Mouse (Mus musculus) forebrain, embryonic 14.5 days (tissue): Measurements from ENCODE around the gene Gprc5b. TPM values are rescaled to one million over a fixed set of nuclear protein-coding genes. Genes with fewer than 3 reads are reported as not detected.
A peak's percentile ranks its signal among the peaks of the same experiment; 100 is the strongest.

ENCODE experiments used
- ATAC-seq: fragments of 200-750 bp; cut with Nextera tagmentation; 2 replicates; pipeline ENCODE4 v1.8.0; 2017; ENCODE audit warnings: mild to moderate bottlenecking, moderate library complexity
- DNase-seq: peaks from one replicate; pipeline ENCODE4 v3.0.0-alpha.2; 2015; ENCODE audit warnings: low spot score
- H3K27ac ChIP-seq: fragments of 300-500 bp; sonication (generic); 2 replicates; pipeline ENCODE4 v1.5.1; 2014; ENCODE audit warnings: low read depth, mild to moderate bottlenecking, control low read depth, low read length, moderate library complexity
- H3K27me3 ChIP-seq: fragments of 300-500 bp; sonication (generic); replicated peaks from 2 replicates; pipeline ENCODE4 v1.6.1; 2014; ENCODE audit warnings: low read length, control low read depth, mixed read lengths; ENCODE audit not compliant: control insufficient read depth, insufficient read depth
- H3K36me3 ChIP-seq: fragments of 300-500 bp; sonication (generic); 2 replicates; pipeline ENCODE4 v1.6.1; 2014; ENCODE audit warnings: low read length, control low read depth; ENCODE audit not compliant: control insufficient read depth, insufficient read depth
- H3K4me1 ChIP-seq: fragments of 300-500 bp; sonication (generic); 2 replicates; pipeline ENCODE4 v1.6.1; 2014; ENCODE audit warnings: antibody characterized with exemption, low read length, control low read depth; ENCODE audit not compliant: control insufficient read depth, insufficient read depth
- H3K4me2 ChIP-seq: fragments of 300-500 bp; sonication (generic); 2 replicates; pipeline ENCODE4 v1.6.1; 2014; ENCODE audit warnings: mild to moderate bottlenecking, control low read depth, low read length
- H3K4me3 ChIP-seq: fragments of 300-500 bp; sonication (generic); 2 replicates; pipeline ENCODE4 v1.5.1; 2014; ENCODE audit warnings: low read depth, low read length, control low read depth
- H3K9ac ChIP-seq: fragments of 300-500 bp; sonication (generic); 2 replicates; pipeline ENCODE4 v1.6.1; 2014; ENCODE audit warnings: mild to moderate bottlenecking, low read length, control low read depth, moderate library complexity
- H3K9me3 ChIP-seq: fragments of 300-500 bp; sonication (generic); replicated peaks from 2 replicates; pipeline ENCODE4 v1.6.1; 2016; ENCODE audit warnings: low read length, control low read depth, mixed read lengths; ENCODE audit not compliant: control insufficient read depth
- WGBS: fragments of 180-500 bp; shearing (Covaris S2); extraction: QIAGEN DNeasy Blood & Tissue Kit; methylation state at CpG from one replicate; pipeline ENCODE4 v1.1.7; 2014; 5-methylcytosine and 5-hydroxymethylcytosine counted together
- polyA plus RNA-seq: library from polyadenylated mRNA; unstranded; fragments of >200 nt; fragmentation: Nextera tagmentation; extraction: Ambion mirVana; gene quantifications from 2 replicates; pipeline ENCODE4 v1.2.1, GENCODE M21; 2014

Gene Gprc5b
- polyA plus RNA-seq, 1 experiment from 2014 or later = 12.6 TPM

DNA sequence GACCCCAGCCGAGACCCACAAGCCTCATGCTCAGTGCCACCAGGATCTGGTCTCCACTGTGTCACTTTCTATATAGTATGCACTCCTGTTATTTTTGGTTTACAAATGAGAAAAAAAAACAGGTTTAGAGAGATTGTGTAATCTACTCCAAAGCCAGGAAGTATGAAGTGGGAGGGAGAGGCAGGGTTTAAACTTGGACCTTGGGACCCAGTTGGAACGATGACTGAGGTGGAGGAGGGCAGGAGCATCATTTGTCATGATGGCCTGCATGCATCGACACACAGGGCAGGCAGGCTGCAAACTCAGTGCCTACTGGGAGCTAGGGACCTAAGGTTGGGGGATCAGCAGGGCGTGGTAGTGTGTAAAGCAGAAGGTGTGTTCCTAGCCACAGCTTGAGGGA lies 12.4 kb downstream of the Gprc5b start:
- WGBS = 85% methylated on average over 4 of the region's 4 CpGs
- Histone ChIP-seq H3K36me3 (peaks cover 40% of the 10 kb centered on the region), H3K4me2 (no peak overlapping the region), H3K4me3 (no peak overlapping the region), H3K9ac (no peak overlapping the region), H3K9me3 (no peaks in the 10 kb centered on the region), H3K4me1 (peaks cover 7% of the 10 kb centered on the region; the same call in 1 of the 2 replicates), H3K27ac (no peak overlapping the region), H3K27me3 (no peaks in the 10 kb centered on the region)
- ATAC-seq = no peak
- no peak for DNase-seq

DNA sequence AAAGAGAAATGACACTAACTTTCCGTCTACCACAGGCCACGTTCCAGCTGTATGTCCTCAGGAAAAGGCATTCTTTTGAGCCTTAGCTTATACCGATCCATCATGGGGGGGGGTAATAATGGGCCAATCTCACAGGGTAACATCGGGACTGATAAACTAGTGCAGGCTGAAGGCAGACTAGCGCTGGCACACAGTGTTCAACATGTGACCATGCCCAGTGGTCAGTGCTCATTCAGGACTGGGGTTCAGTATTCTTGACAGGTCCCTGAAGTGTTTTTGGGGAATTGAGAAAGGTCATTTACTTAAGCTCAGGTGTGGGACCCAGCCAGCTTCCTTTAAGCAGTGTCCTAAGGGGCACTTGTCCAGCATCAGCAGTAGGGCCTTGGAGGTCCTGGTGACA lies 13.2 kb downstream of the Gprc5b start:
- DNase-seq = no peak

DNA sequence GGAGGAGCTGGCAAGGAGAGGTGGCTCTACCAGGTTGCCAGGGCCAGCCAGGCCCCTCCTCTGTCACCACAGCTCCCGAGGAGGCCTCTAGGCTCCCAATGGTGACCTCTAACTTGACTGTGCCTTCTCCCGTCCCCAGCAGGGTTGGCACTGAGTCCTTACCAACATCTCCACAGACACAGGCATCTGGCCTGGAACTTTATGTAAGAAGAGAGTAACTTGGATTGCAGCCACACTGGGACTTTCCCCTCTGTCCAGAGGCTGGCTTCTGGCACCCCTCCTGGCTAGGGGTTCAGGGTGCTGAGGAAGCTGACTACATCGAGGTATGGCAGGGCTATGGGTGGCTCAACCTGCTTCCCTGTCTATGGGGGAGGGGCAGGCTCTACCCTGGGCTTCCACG lies 13.7 kb downstream of the Gprc5b start:
- H3K27me3 ChIP-seq = no peaks in the 10 kb centered on the region
- 73% methylated on average over 4 of the region's 4 CpGs for WGBS

More for the DNA sequence above, 13.2 kb downstream of the Gprc5b start:
- H3K9me3 ChIP-seq = no peaks in the 10 kb centered on the region
- H3K36me3 ChIP-seq = peaks cover 43% of the 10 kb centered on the region
- no peak overlapping the region for H3K4me2 ChIP-seq
- H3K9ac ChIP-seq = no peak overlapping the region
- no peak overlapping the region for H3K27ac ChIP-seq
- H3K4me3 ChIP-seq = no peak overlapping the region
- no peaks in the 10 kb centered on the region for H3K27me3 ChIP-seq
- WGBS = 93% methylated on average over 5 of the region's 5 CpGs
- no peak for ATAC-seq
- peaks cover 11% of the 10 kb centered on the region; the same call in 1 of the 2 replicates for H3K4me1 ChIP-seq

DNA sequence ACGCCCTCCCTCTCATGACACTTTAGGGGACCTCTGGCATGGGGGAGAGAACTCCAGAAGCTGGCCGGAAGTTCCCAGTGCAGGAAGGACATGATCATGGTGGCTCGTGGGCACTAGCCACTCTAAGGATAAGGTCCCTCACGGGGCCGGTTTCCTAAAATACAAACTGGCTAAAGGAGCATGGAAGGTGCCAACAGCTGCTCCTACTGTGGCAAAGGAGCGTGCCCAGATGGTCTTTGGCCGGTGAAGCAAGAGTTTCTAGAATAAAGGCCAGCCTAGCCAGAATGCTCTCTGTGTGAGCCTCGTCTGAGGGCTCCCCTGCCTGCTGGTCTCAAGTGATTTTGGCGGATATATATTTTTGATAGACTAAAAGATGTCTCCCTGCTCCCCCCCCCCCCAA lies 15.3 kb downstream of the Gprc5b start:
- Histone ChIP-seq H3K4me1 (peaks cover 21% of the 10 kb centered on the region; the same call in 1 of the 2 replicates), H3K9me3 (no peaks in the 10 kb centered on the region), H3K36me3 (peaks cover 56% of the 10 kb centered on the region), H3K27me3 (no peaks in the 10 kb centered on the region), H3K27ac (no peak overlapping the region), H3K4me3 (no peak overlapping the region), H3K4me2 (no peak overlapping the region), H3K9ac (no peak overlapping the region)
- ATAC-seq = no peak
- no peak for DNase-seq
- 63% methylated on average over 9 of the region's 9 CpGs for WGBS

More for the DNA sequence above, 13.7 kb downstream of the Gprc5b start:
- Histone ChIP-seq H3K9ac (no peak overlapping the region), H3K4me2 (no peak overlapping the region), H3K36me3 (peaks cover 43% of the 10 kb centered on the region), H3K9me3 (no peaks in the 10 kb centered on the region), H3K4me3 (no peak overlapping the region), H3K27ac (no peak overlapping the region), H3K4me1 (peaks cover 16% of the 10 kb centered on the region; the same call in 1 of the 2 replicates)
- no peak for DNase-seq
- ATAC-seq = no peak

DNA sequence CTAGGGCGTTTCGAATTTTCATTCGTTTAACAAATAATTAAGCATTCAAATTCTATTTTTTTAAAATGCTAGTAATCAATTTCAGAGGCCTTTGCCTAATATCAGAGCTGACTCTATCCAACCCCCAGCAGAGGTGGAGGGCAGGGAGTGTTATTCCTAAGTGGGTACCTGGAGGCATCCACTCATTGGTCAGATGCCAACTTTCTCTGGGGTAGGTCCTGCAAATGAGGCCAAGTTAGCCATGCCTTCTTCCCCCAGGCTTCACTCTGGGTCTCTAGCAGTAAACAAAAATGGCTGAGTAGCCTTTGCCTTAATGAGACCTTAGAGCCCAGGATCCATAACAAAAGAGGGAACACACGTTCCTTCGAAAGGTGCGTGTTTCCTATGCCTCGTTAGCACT lies 15.9 kb downstream of the Gprc5b start:
- Histone ChIP-seq H3K36me3 (peaks cover 60% of the 10 kb centered on the region), H3K4me1 (peaks cover 18% of the 10 kb centered on the region; the same call in 1 of the 2 replicates), H3K9me3 (no peaks in the 10 kb centered on the region), H3K9ac (no peak overlapping the region), H3K4me2 (no peak overlapping the region), H3K27ac (no peak overlapping the region), H3K4me3 (no peak overlapping the region), H3K27me3 (no peaks in the 10 kb centered on the region)
- 60% methylated on average over 7 of the region's 7 CpGs for WGBS
- DNase-seq (no peak), ATAC-seq (no peak)

DNA sequence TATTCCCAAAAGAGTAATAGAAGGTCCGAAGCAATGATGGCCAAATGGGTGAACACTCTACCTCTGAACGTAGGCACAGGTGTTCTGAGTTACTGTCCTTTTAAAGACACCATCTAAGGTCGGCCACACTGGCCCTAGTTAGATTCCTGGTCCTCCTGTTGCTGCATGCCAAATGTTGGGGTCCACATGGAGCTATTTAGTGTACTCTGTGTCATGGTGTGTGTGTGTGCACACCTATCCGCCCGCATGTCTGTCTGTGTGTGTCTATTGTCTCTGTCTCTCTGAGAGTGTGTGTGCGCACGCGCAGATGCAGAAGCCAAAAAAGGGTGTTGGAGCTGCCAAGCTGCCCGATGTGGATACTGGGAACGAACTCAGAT lies 17.9 kb downstream of the Gprc5b start:
- Histone ChIP-seq H3K4me3 (no peak overlapping the region), H3K27me3 (no peaks in the 10 kb centered on the region), H3K9ac (no peak overlapping the region), H3K27ac (peak overlapping the region; percentile 61), H3K36me3 (peaks cover 52% of the 10 kb centered on the region), H3K9me3 (no peaks in the 10 kb centered on the region), H3K4me1 (peaks cover 20% of the 10 kb centered on the region; the same call in 1 of the 2 replicates), H3K4me2 (no peak overlapping the region)
- DNase-seq = no peak
- 68% methylated on average over 10 of the region's 10 CpGs for WGBS
- no peak for ATAC-seq

DNA sequence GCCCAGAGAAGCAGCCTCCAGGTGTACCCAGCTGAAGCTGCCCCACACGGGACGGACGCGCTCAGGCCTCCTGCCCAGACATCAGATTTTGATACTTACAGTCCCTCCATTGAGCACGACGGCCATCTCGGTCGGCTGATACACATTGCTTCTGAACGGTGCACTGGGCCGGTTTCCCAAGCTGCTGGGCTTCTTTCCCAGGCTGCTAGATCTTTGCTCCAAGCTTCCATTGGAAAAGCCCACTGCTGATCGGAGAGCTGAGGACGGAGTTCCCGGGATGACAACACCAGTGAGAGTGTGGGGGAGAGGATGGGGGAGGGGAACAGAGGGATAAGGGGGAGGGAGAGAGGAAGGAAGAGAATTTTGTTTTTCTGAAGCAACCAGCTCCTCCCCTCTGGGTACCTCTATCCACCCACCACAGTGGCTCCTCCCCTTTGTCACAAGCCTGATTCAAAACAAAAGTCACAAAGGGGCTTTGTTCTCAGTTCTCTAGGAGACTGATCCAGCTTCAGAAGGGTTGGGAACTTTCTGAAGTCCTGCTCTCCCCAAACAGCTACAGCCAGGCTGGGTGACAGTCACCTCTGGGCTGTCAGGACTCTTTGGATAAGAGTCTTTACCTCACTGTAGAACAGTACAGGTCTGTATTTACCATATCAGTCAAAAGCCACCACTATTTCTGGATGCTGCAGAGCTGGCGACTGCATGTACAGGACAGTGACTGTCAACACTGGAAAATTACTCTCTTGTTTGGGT lies 18.4 kb downstream of the Gprc5b start:
- Histone ChIP-seq H3K36me3 (peaks cover 46% of the 10 kb centered on the region), H3K27me3 (no peaks in the 10 kb centered on the region), H3K4me2 (peak overlapping the region; percentile 20), H3K4me1 (peaks cover 20% of the 10 kb centered on the region; the same call in 1 of the 2 replicates), H3K9ac (peak overlapping the region; percentile 29; the same call in 1 of the 2 replicates), H3K27ac (peak overlapping the region; percentile 61; the same call in 1 of the 2 replicates), H3K9me3 (no peaks in the 10 kb centered on the region), H3K4me3 (peak overlapping the region; percentile 1; the same call in 1 of the 2 replicates)
- 20% methylated on average over 14 of the region's 14 CpGs for WGBS
- ATAC-seq = peak; percentile 67
- peak; percentile 77 for DNase-seq

DNA sequence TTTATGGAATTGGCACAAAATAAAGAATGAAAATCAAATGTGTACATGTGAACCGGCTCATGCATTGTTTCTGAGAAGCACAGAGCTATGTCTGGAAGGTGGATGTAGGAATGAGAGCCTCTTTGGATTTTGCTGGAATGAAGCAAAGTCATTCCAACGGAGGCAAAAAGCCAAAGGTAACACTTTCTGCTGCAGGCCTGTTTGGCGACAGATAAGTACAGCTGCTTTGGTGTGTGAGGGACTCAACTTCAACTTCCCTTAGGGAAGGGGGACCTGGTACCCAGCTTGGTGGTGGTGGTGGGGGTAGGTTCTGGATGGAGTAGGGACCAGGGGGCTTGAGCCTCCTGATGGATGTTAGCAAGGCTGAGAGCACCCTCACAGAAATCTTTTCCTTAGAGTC lies 19.2 kb downstream of the Gprc5b start:
- Histone ChIP-seq H3K27me3 (no peaks in the 10 kb centered on the region), H3K27ac (peak overlapping the region; percentile 61; the same call in 1 of the 2 replicates), H3K4me1 (peaks cover 20% of the 10 kb centered on the region; the same call in 1 of the 2 replicates), H3K9me3 (no peaks in the 10 kb centered on the region), H3K36me3 (peaks cover 43% of the 10 kb centered on the region), H3K4me2 (peak overlapping the region; percentile 20; the same call in 1 of the 2 replicates), H3K4me3 (no peak overlapping the region), H3K9ac (no peak overlapping the region)
- DNase-seq (no peak), ATAC-seq (no peak)
- 75% methylated on average over 3 of the region's 3 CpGs for WGBS

DNA sequence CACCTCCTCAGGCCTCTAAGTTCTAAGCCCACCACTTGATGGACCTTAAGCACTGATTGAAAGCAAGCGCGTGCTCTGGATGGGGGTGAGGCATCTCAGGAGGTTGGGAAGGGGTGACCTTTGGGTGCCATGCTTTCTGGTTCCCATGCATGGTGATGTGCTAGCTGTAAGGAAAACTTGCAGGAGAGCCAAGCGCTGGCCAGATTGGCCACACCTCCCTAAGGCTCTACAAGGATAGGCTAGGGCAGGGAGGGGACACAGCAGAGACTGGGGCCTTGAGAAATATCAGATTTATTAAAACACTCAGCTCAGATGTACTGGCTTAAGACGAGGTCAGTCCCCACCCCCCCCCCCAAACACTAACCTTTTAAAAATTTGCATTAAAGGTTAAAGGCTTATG lies 21.6 kb downstream of the Gprc5b start:
- WGBS = 97% methylated on average over 4 of the region's 4 CpGs
- ATAC-seq = no peak
- Histone ChIP-seq H3K9me3 (no peaks in the 10 kb centered on the region), H3K4me2 (no peak overlapping the region), H3K27me3 (no peaks in the 10 kb centered on the region), H3K27ac (no peak overlapping the region), H3K4me3 (no peak overlapping the region), H3K9ac (no peak overlapping the region), H3K4me1 (peaks cover 20% of the 10 kb centered on the region; the same call in 1 of the 2 replicates), H3K36me3 (peaks cover 37% of the 10 kb centered on the region)
- DNase-seq = no peak
